Mouse (Mus musculus) midbrain, embryonic 15.5 days (tissue): Measurements from ENCODE around the gene Basp1. TPM values are rescaled to one million over a fixed set of nuclear protein-coding genes. Genes with fewer than 3 reads are reported as not detected.

Experiments used
- ATAC-seq: fragments of 200-750 bp; cut with Nextera tagmentation; replicated peaks from 2 replicates; pipeline ENCODE4 v1.8.0; 2017; ENCODE audit warnings: moderate TSS enrichment
- H3K27ac ChIP-seq: fragments of 300-500 bp; sonication (generic); 2 replicates; pipeline ENCODE4 v1.5.1; 2015; ENCODE audit warnings: mild to moderate bottlenecking, inconsistent platforms
- H3K27me3 ChIP-seq: fragments of 300-500 bp; sonication (generic); replicated peaks from 2 replicates; pipeline ENCODE4 v1.6.1; 2015; ENCODE audit warnings: inconsistent platforms
- H3K36me3 ChIP-seq: fragments of 300-500 bp; sonication (generic); replicated peaks from 2 replicates; pipeline ENCODE4 v1.6.1; 2015; ENCODE audit warnings: inconsistent platforms
- H3K4me1 ChIP-seq: fragments of 300-500 bp; sonication (generic); 2 replicates; pipeline ENCODE4 v1.6.1; 2015; ENCODE audit warnings: inconsistent platforms
- H3K4me2 ChIP-seq: fragments of 300-500 bp; sonication (generic); 2 replicates; pipeline ENCODE4 v1.6.1; 2015; ENCODE audit warnings: inconsistent platforms, mild to moderate bottlenecking, moderate library complexity
- H3K4me3 ChIP-seq: fragments of 300-500 bp; sonication (generic); 2 replicates; pipeline ENCODE4 v1.5.1; 2015; ENCODE audit warnings: mild to moderate bottlenecking, inconsistent platforms
- H3K9ac ChIP-seq: fragments of 300-500 bp; sonication (generic); 2 replicates; pipeline ENCODE4 v1.6.1; 2015; ENCODE audit warnings: mild to moderate bottlenecking, inconsistent platforms
- H3K9me3 ChIP-seq: fragments of 300-500 bp; sonication (generic); 2 replicates; pipeline ENCODE4 v1.6.1; 2016; ENCODE audit warnings: inconsistent platforms
- whole genome bisulfite sequencing: fragments of 180-500 bp; shearing (Covaris S2); methylation state at CpG from one replicate; pipeline ENCODE4 v1.1.7; 2015; ENCODE audit warnings: mixed read lengths; 5-methylcytosine and 5-hydroxymethylcytosine counted together
- polyA plus RNA-seq: library from polyadenylated mRNA; unstranded; fragments of >200 nt; fragmentation: Nextera tagmentation; extraction: Ambion mirVana; gene quantifications from 2 replicates; pipeline ENCODE4 v1.2.1, GENCODE M21; 2015

Gene Basp1
- polyA plus RNA-seq, 1 experiment from 2014 or later: 375 TPM

- ATAC-seq: peak; percentile 49
- Histone ChIP-seq H3K4me2 (peak overlapping the region; percentile 60), H3K27ac (peak overlapping the region; percentile 100), H3K9ac (peak overlapping the region; percentile 100), H3K27me3 (no peaks in the 10 kb centered on the region), H3K9me3 (no peaks in the 10 kb centered on the region), H3K36me3 (no peaks in the 10 kb centered on the region), H3K4me1 (peaks cover 26% of the 10 kb centered on the region), H3K4me3 (peak overlapping the region; percentile 100)
- WGBS: under 1% methylated on average over 36 of the region's 36 CpGs
These were observed 615 bp upstream of the Basp1 start for GRCm38 (mm10) chr15:25414011-25414746.

GRCm38 (mm10) chr15:25412761-25413261 lies 753 bp downstream of the Basp1 start:
- Histone ChIP-seq H3K4me1 (peaks cover 31% of the 10 kb centered on the region), H3K9ac (peak overlapping the region; percentile 100)

GRCm38 (mm10) chr15:25412171-25412641 lies 1.4 kb downstream of the Basp1 start:
- H3K4me2 ChIP-seq: peak overlapping the region; percentile 60
- peak overlapping the region; percentile 100 for H3K27ac ChIP-seq
- peak; percentile 63 for ATAC-seq
- no peaks in the 10 kb centered on the region for H3K36me3 ChIP-seq
- H3K9me3 ChIP-seq: no peaks in the 10 kb centered on the region
- peaks cover 32% of the 10 kb centered on the region for H3K4me1 ChIP-seq
- H3K9ac ChIP-seq: peak overlapping the region; percentile 100
- H3K4me3 ChIP-seq: peak overlapping the region; percentile 100
- WGBS: 0% methylated on average over 25 of the region's 25 CpGs
- no peaks in the 10 kb centered on the region for H3K27me3 ChIP-seq

More at GRCm38 (mm10) chr15:25412761-25413261, 753 bp downstream of the Basp1 start:
- ATAC-seq: peak; percentile 53
- under 1% methylated on average over 35 of the region's 35 CpGs for WGBS
- Histone ChIP-seq H3K27me3 (no peaks in the 10 kb centered on the region), H3K4me3 (peak overlapping the region; percentile 100), H3K9me3 (no peaks in the 10 kb centered on the region), H3K27ac (peak overlapping the region; percentile 100), H3K4me2 (peak overlapping the region; percentile 60), H3K36me3 (no peaks in the 10 kb centered on the region)

GRCm38 (mm10) chr15:25411461-25411860 lies 2.1 kb downstream of the Basp1 start:
- H3K36me3 ChIP-seq: no peaks in the 10 kb centered on the region
- H3K27ac ChIP-seq: peak overlapping the region; percentile 100
- H3K27me3 ChIP-seq: no peaks in the 10 kb centered on the region
- WGBS: 7% methylated on average over 7 of the region's 7 CpGs
- peak overlapping the region; percentile 100 for H3K4me3 ChIP-seq
- H3K9ac ChIP-seq: peak overlapping the region; percentile 100
- no peak for ATAC-seq
- H3K4me2 ChIP-seq: peak overlapping the region; percentile 60
- H3K9me3 ChIP-seq: no peaks in the 10 kb centered on the region
- H3K4me1 ChIP-seq: peaks cover 35% of the 10 kb centered on the region

GRCm38 (mm10) chr15:25405926-25406325 lies 7.6 kb downstream of the Basp1 start:
- no peak for ATAC-seq
- Histone ChIP-seq H3K27me3 (no peaks in the 10 kb centered on the region), H3K9me3 (no peaks in the 10 kb centered on the region), H3K4me2 (peak overlapping the region; percentile 17), H3K4me3 (no peak overlapping the region), H3K36me3 (0 out of 2 replicates have a peak, but pooled peaks cover 4% of the 10 kb centered on the region), H3K9ac (no peak overlapping the region), H3K27ac (no peak overlapping the region), H3K4me1 (peaks cover 87% of the 10 kb centered on the region)
- WGBS: 66% methylated on average over 5 of the region's 5 CpGs

GRCm38 (mm10) chr15:25403879-25404278 lies 9.7 kb downstream of the Basp1 start:
- no peak for ATAC-seq
- Histone ChIP-seq H3K4me1 (peaks cover 90% of the 10 kb centered on the region), H3K9ac (no peak overlapping the region), H3K27me3 (no peaks in the 10 kb centered on the region), H3K27ac (no peak overlapping the region), H3K36me3 (0 out of 2 replicates have a peak, but pooled peaks cover 4% of the 10 kb centered on the region), H3K9me3 (no peaks in the 10 kb centered on the region), H3K4me2 (0 out of 2 replicates have a peak overlapping the region, but pooled peaks have one; percentile 1), H3K4me3 (no peak overlapping the region)
- 88% methylated on average over 7 of the region's 7 CpGs for WGBS

- no peak overlapping the region for H3K9ac ChIP-seq
- H3K4me2 ChIP-seq: no peak overlapping the region
- WGBS: 66% methylated on average over 3 of the region's 3 CpGs
- H3K4me1 ChIP-seq: peaks cover 86% of the 10 kb centered on the region
- H3K9me3 ChIP-seq: no peaks in the 10 kb centered on the region
- H3K4me3 ChIP-seq: no peak overlapping the region
- H3K36me3 ChIP-seq: 0 out of 2 replicates have a peak, but pooled peaks cover 4% of the 10 kb centered on the region
- no peaks in the 10 kb centered on the region for H3K27me3 ChIP-seq
- ATAC-seq: no peak
- no peak overlapping the region for H3K27ac ChIP-seq
These were observed 11.6 kb downstream of the Basp1 start for GRCm38 (mm10) chr15:25402001-25402400.

GRCm38 (mm10) chr15:25400276-25400675 lies 13.3 kb downstream of the Basp1 start:
- Histone ChIP-seq H3K4me1 (peaks cover 83% of the 10 kb centered on the region), H3K4me2 (no peak overlapping the region), H3K27me3 (no peaks in the 10 kb centered on the region), H3K27ac (no peak overlapping the region), H3K36me3 (0 out of 2 replicates have a peak, but pooled peaks cover 4% of the 10 kb centered on the region), H3K9me3 (no peaks in the 10 kb centered on the region), H3K9ac (no peak overlapping the region), H3K4me3 (no peak overlapping the region)
- 0 out of 2 replicates have a peak, but pooled peaks have one; percentile 7 for ATAC-seq
- WGBS: 81% methylated on average over 8 of the region's 8 CpGs

GRCm38 (mm10) chr15:25395912-25396590 lies 17.5 kb downstream of the Basp1 start:
- Histone ChIP-seq H3K4me3 (no peak overlapping the region), H3K4me1 (peaks cover 79% of the 10 kb centered on the region), H3K27me3 (no peaks in the 10 kb centered on the region), H3K9me3 (no peaks in the 10 kb centered on the region), H3K36me3 (no peaks in the 10 kb centered on the region), H3K4me2 (no peak overlapping the region), H3K9ac (no peak overlapping the region), H3K27ac (no peak overlapping the region)
- no peak for ATAC-seq
- 63% methylated on average over 9 of the region's 9 CpGs for WGBS

- Histone ChIP-seq H3K27me3 (no peaks in the 10 kb centered on the region), H3K4me1 (peaks cover 69% of the 10 kb centered on the region), H3K4me3 (no peak overlapping the region), H3K36me3 (peaks cover 4% of the 10 kb centered on the region; the same call in 1 of the 2 replicates), H3K4me2 (no peak overlapping the region), H3K9ac (no peak overlapping the region), H3K9me3 (no peaks in the 10 kb centered on the region), H3K27ac (no peak overlapping the region)
- WGBS: 62% methylated on average over 4 of the region's 4 CpGs
- no peak for ATAC-seq
These were observed 21.0 kb downstream of the Basp1 start for GRCm38 (mm10) chr15:25392525-25393099.

GRCm38 (mm10) chr15:25391210-25391609 lies 22.4 kb downstream of the Basp1 start:
- H3K9me3 ChIP-seq: no peaks in the 10 kb centered on the region
- 80% methylated on average over 5 of the region's 5 CpGs for WGBS
- no peaks in the 10 kb centered on the region for H3K27me3 ChIP-seq
- peaks cover 73% of the 10 kb centered on the region for H3K4me1 ChIP-seq
- no peak overlapping the region for H3K4me3 ChIP-seq
- H3K9ac ChIP-seq: no peak overlapping the region
- H3K36me3 ChIP-seq: peaks cover 4% of the 10 kb centered on the region; the same call in 1 of the 2 replicates
- no peak for ATAC-seq
- H3K27ac ChIP-seq: no peak overlapping the region
- H3K4me2 ChIP-seq: no peak overlapping the region

GRCm38 (mm10) chr15:25387572-25387971 lies 26.0 kb downstream of the Basp1 start:
- 57% methylated on average over 6 of the region's 6 CpGs for WGBS
- Histone ChIP-seq H3K4me3 (no peak overlapping the region), H3K27me3 (no peaks in the 10 kb centered on the region), H3K9ac (no peak overlapping the region), H3K36me3 (peaks cover 10% of the 10 kb centered on the region; the same call in 1 of the 2 replicates), H3K27ac (no peak overlapping the region), H3K4me2 (no peak overlapping the region), H3K9me3 (no peaks in the 10 kb centered on the region), H3K4me1 (peaks cover 57% of the 10 kb centered on the region)
- ATAC-seq: peak; percentile 41; the same call in 1 of the 2 replicates
